Mouse (Mus musculus) thymus, postnatal 0 days (tissue): ENCODE results near the gene Shq1. TPM values are rescaled to one million over a fixed set of nuclear protein-coding genes. Genes with fewer than 3 reads are reported as not detected.

Experiments
- DNase-seq: peaks from one replicate; pipeline ENCODE4 v3.0.0-alpha.2; 2015; ENCODE audit warnings: low spot score
- polyA plus RNA-seq: library from polyadenylated mRNA; unstranded; fragments of >200 nt; fragmentation: Nextera tagmentation; extraction: Ambion mirVana; gene quantifications from 2 replicates; pipeline ENCODE4 v1.2.1, GENCODE M21; 2015

The Shq1 gene
- polyA plus RNA-seq, 1 experiment from 2014 or later = 14.0 TPM

- DNase-seq = no peak
Measured at GRCm38 (mm10) chr6:100606805-100607204, 64.2 kb downstream of the Shq1 start.

GRCm38 (mm10) chr6:100603702-100604101, 67.3 kb downstream of the Shq1 start:
- no peak for DNase-seq

- no peak for DNase-seq
Measured at GRCm38 (mm10) chr6:100601634-100602033, 69.3 kb downstream of the Shq1 start.

GRCm38 (mm10) chr6:100593857-100594256, 77.1 kb downstream of the Shq1 start:
- no peak for DNase-seq

GRCm38 (mm10) chr6:100592991-100593390, 78.0 kb downstream of the Shq1 start:
- DNase-seq = no peak

- no peak for DNase-seq
Measured at GRCm38 (mm10) chr6:100590602-100591001, 80.4 kb downstream of the Shq1 start.

- DNase-seq = no peak
Measured at GRCm38 (mm10) chr6:100588876-100589275, 82.1 kb downstream of the Shq1 start.

GRCm38 (mm10) chr6:100586758-100587157, 84.2 kb downstream of the Shq1 start:
- DNase-seq = no peak

- DNase-seq = no peak
Measured at GRCm38 (mm10) chr6:100581951-100582350, 89.0 kb downstream of the Shq1 start.

GRCm38 (mm10) chr6:100581056-100581455, 89.9 kb downstream of the Shq1 start:
- peak; percentile 67 for DNase-seq

GRCm38 (mm10) chr6:100577590-100577989, 93.4 kb downstream of the Shq1 start:
- DNase-seq = no peak

- no peak for DNase-seq
Measured at GRCm38 (mm10) chr6:100576171-100576570, 94.8 kb downstream of the Shq1 start.

- DNase-seq = no peak
Measured at GRCm38 (mm10) chr6:100566774-100567173, 104.2 kb downstream of the Shq1 start.

- no peak for DNase-seq
Measured at GRCm38 (mm10) chr6:100564516-100564915, 106.4 kb downstream of the Shq1 start.

GRCm38 (mm10) chr6:100563552-100564341, 107.2 kb downstream of the Shq1 start:
- DNase-seq = peak; percentile 60

GRCm38 (mm10) chr6:100562719-100563551, 108.0 kb downstream of the Shq1 start:
- DNase-seq = peak; percentile 58

- no peak for DNase-seq
Measured at GRCm38 (mm10) chr6:100558057-100558456, 112.9 kb downstream of the Shq1 start.

GRCm38 (mm10) chr6:100542154-100542997, 128.6 kb downstream of the Shq1 start:
- DNase-seq = no peak

GRCm38 (mm10) chr6:100539698-100540097, 131.3 kb downstream of the Shq1 start:
- peak; percentile 35 for DNase-seq

GRCm38 (mm10) chr6:100538570-100538969, 132.4 kb downstream of the Shq1 start:
- DNase-seq = no peak

GRCm38 (mm10) chr6:100537987-100538386, 133.0 kb downstream of the Shq1 start:
- DNase-seq = no peak
